Mouse (Mus musculus) liver, embryonic 16.5 days (tissue): ENCODE data around the gene Zfp362. TPM values are rescaled to one million over a fixed set of nuclear protein-coding genes. Genes with fewer than 3 reads are reported as not detected.

ENCODE experiments used
- ATAC-seq: fragments of 200-750 bp; cut with Nextera tagmentation; 2 replicates; pipeline ENCODE4 v1.8.0; 2017; ENCODE audit warnings: low read depth, mild to moderate bottlenecking, moderate number of reproducible peaks, moderate library complexity
- H3K27ac ChIP-seq: fragments of 300-500 bp; sonication (generic); 2 replicates; pipeline ENCODE4 v1.5.1; 2014; ENCODE audit warnings: mild to moderate bottlenecking, low read length
- H3K27me3 ChIP-seq: fragments of 300-500 bp; sonication (generic); 2 replicates; pipeline ENCODE4 v1.6.1; 2014; ENCODE audit warnings: low read depth, low read length, mixed read lengths; ENCODE audit not compliant: control insufficient read depth, insufficient read depth
- H3K36me3 ChIP-seq: fragments of 300-500 bp; sonication (generic); 2 replicates; pipeline ENCODE4 v1.6.1; 2014; ENCODE audit warnings: mild to moderate bottlenecking; ENCODE audit not compliant: control insufficient read depth, insufficient read depth
- H3K4me1 ChIP-seq: fragments of 300-500 bp; sonication (generic); 2 replicates; pipeline ENCODE4 v1.6.1; 2014; ENCODE audit warnings: low read depth, low read length, mixed read lengths; ENCODE audit not compliant: control insufficient read depth
- H3K4me2 ChIP-seq: fragments of 300-500 bp; sonication (generic); 2 replicates; pipeline ENCODE4 v1.6.1; 2014; ENCODE audit warnings: low read depth, low read length, mixed read lengths
- H3K4me3 ChIP-seq: fragments of 300-500 bp; sonication (generic); 2 replicates; pipeline ENCODE4 v1.5.1; 2014; ENCODE audit warnings: low read depth, mild to moderate bottlenecking, low read length
- H3K9ac ChIP-seq: fragments of 300-500 bp; sonication (generic); 2 replicates; pipeline ENCODE4 v1.6.1; 2014; ENCODE audit warnings: low read depth, low read length
- H3K9me3 ChIP-seq: fragments of 300-500 bp; sonication (generic); replicated peaks from 2 replicates; pipeline ENCODE4 v1.6.1; 2016; ENCODE audit warnings: low read length; ENCODE audit not compliant: control insufficient read depth
- WGBS: fragments of 180-500 bp; shearing (Covaris S2); extraction: QIAGEN DNeasy Blood & Tissue Kit; methylation state at CpG from one replicate; pipeline ENCODE4 v1.1.7; 2014; ENCODE audit not compliant: insufficient replicate concordance; 5-methylcytosine and 5-hydroxymethylcytosine counted together
- polyA plus RNA-seq: library from polyadenylated mRNA; unstranded; fragments of >200 nt; fragmentation: Nextera tagmentation; extraction: Ambion mirVana; gene quantifications from 2 replicates; pipeline ENCODE4 v1.2.1, GENCODE M21; 2015

Zfp362 gene
- polyA plus RNA-seq, 1 experiment from 2014 or later: 5.2 TPM

DNA sequence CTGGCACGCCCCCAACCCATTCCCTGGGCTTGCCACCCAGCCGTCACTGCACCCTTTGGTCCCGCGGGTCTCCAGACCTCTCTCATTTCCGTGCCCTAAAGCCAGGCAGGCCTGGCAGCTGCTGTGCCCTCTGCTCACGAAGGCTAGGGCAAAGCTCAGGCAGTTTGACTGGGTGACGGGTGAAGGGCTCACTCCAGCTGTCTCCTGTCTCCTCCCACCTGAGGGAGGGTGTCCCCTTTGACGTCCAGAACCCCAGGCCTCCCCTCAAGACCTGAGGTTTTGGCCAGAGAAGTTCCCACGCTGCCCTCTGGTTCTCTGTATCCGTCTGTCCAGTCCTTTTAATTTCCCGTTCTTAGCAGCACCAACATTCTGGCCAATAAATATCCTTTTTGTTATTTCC is 32.0 kb downstream of the Zfp362 start:
- H3K9ac ChIP-seq: no peak overlapping the region
- no peaks in the 10 kb centered on the region for H3K9me3 ChIP-seq
- H3K27me3 ChIP-seq: no peaks in the 10 kb centered on the region
- 81% methylated on average over 11 of the region's 11 CpGs for WGBS
- H3K4me1 ChIP-seq: no peaks in the 10 kb centered on the region
- no peak overlapping the region for H3K4me2 ChIP-seq
- no peak overlapping the region for H3K27ac ChIP-seq
- H3K36me3 ChIP-seq: peaks cover 17% of the 10 kb centered on the region
- ATAC-seq: no peak
- no peak overlapping the region for H3K4me3 ChIP-seq

GRCm38 (mm10) chr4:128770698-128771097 is 35.1 kb downstream of the Zfp362 start:
- H3K27ac ChIP-seq: no peak overlapping the region
- 74% methylated on average over 5 of the region's 5 CpGs for WGBS

DNA sequence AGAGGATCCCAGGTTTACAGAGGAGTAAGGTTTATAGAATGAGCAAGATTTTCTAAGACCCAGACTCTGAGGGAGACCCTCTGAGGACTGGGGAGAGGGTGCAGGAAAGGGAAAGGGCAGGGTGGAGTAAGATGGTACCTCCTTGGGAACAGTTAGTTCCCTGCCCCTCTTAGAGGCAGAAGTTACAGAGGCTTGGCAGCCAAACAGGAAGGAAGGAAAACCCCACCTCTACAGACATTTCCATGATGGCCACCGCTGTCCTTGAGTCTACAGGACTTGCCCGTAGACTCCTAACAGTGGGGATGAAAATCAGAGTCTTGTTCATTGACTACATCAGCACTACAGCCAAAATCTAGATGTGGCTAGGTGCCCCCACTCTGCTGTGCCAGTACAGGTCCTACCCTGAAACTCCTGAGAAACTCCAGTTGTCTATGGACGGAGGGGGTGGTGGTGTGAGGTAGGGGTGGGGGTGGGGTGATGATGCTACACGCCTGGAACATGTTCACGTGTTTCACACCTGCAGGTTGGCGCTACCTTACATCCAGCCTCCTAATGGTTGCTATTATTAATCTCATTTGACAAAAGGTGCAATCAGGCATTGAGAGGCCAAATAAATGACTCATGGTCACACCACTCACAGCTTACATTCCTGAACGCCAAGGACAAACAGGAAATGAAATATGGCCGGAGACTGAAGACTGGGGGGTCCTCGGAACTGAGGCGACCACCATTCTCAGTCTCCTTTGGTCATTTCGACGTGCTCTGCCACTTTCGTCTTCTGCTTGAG is 36.1 kb downstream of the Zfp362 start:
- ATAC-seq: no peak
- Histone ChIP-seq H3K4me2 (no peak overlapping the region), H3K4me3 (no peak overlapping the region), H3K9me3 (no peaks in the 10 kb centered on the region), H3K36me3 (peaks cover 10% of the 10 kb centered on the region), H3K9ac (no peak overlapping the region), H3K27ac (no peak overlapping the region), H3K4me1 (no peaks in the 10 kb centered on the region), H3K27me3 (no peaks in the 10 kb centered on the region)
- 58% methylated on average over 13 of the region's 13 CpGs for WGBS

More at GRCm38 (mm10) chr4:128770698-128771097, 35.1 kb downstream of the Zfp362 start:
- Histone ChIP-seq H3K4me3 (no peak overlapping the region), H3K27me3 (no peaks in the 10 kb centered on the region), H3K4me1 (no peaks in the 10 kb centered on the region), H3K36me3 (peaks cover 12% of the 10 kb centered on the region), H3K9ac (no peak overlapping the region), H3K9me3 (no peaks in the 10 kb centered on the region), H3K4me2 (no peak overlapping the region)
- ATAC-seq: no peak

GRCm38 (mm10) chr4:128768120-128768519 is 37.7 kb downstream of the Zfp362 start:
- H3K4me3 ChIP-seq: no peak overlapping the region
- H3K27me3 ChIP-seq: no peaks in the 10 kb centered on the region
- no peaks in the 10 kb centered on the region for H3K4me1 ChIP-seq
- no peak overlapping the region for H3K9ac ChIP-seq
- H3K4me2 ChIP-seq: no peak overlapping the region
- H3K9me3 ChIP-seq: no peaks in the 10 kb centered on the region
- ATAC-seq: no peak
- no peak overlapping the region for H3K27ac ChIP-seq
- no peaks in the 10 kb centered on the region for H3K36me3 ChIP-seq
- WGBS: 68% methylated on average over 13 of the region's 13 CpGs

- WGBS: 79% methylated on average over 20 of the region's 20 CpGs
- H3K27ac ChIP-seq: no peak overlapping the region
- H3K4me3 ChIP-seq: no peak overlapping the region
- ATAC-seq: no peak
- H3K9ac ChIP-seq: no peak overlapping the region
- no peaks in the 10 kb centered on the region for H3K9me3 ChIP-seq
- no peaks in the 10 kb centered on the region for H3K36me3 ChIP-seq
- H3K4me1 ChIP-seq: no peaks in the 10 kb centered on the region
- H3K4me2 ChIP-seq: no peak overlapping the region
- H3K27me3 ChIP-seq: no peaks in the 10 kb centered on the region
These were observed 38.9 kb downstream of the Zfp362 start for GRCm38 (mm10) chr4:128766929-128767328.

DNA sequence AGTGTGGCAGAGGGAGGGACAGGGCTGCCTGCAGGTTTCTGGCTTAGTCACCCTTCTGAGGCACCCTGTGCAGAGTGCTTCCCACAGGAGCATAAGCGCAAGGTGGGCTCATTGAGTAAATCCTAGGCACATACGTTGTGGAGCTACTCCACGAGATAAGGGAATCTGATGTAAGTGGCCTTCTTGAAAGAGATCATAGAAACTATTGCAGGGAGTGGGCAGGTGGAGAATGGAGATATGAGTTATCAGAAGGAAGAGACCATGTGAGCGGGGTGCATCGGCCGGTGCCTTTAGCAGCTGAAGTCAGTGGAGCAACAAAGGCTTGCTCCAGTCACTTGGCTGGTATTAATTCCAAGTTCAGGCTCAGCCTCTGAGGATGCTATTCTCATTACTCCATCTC is 45.8 kb downstream of the Zfp362 start:
- Histone ChIP-seq H3K27me3 (no peaks in the 10 kb centered on the region), H3K4me2 (no peak overlapping the region), H3K27ac (no peak overlapping the region), H3K36me3 (no peaks in the 10 kb centered on the region), H3K4me3 (no peak overlapping the region), H3K9me3 (no peaks in the 10 kb centered on the region), H3K9ac (no peak overlapping the region), H3K4me1 (peaks cover 12% of the 10 kb centered on the region)
- WGBS: 21% methylated on average over 6 of the region's 6 CpGs
- peak; percentile 80 for ATAC-seq

DNA sequence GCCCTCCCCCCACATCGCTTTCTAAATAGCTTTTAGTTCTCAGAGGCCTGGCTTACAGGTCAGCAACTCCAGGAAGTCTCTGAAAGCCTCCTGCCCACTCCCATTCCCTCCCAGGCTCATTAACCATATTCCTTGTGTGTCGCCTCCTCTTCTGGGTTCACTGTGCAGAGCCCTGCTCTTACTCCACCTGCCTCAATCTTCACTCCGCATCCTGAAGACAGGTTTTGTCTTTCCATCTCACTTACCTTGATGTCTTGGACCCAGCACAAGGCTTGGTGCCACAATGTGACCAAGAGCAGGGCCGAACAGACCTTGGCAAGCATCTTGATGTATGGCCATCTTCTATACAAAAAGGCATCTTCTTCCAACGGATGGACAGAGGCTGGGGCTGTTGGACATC is 46.6 kb downstream of the Zfp362 start:
- 76% methylated on average over 5 of the region's 5 CpGs for WGBS
- ATAC-seq: no peak
- H3K4me3 ChIP-seq: no peak overlapping the region
- H3K4me2 ChIP-seq: no peak overlapping the region
- no peak overlapping the region for H3K27ac ChIP-seq
- H3K9ac ChIP-seq: no peak overlapping the region
- H3K36me3 ChIP-seq: no peaks in the 10 kb centered on the region
- H3K27me3 ChIP-seq: no peaks in the 10 kb centered on the region
- no peaks in the 10 kb centered on the region for H3K9me3 ChIP-seq
- H3K4me1 ChIP-seq: peaks cover 12% of the 10 kb centered on the region

DNA sequence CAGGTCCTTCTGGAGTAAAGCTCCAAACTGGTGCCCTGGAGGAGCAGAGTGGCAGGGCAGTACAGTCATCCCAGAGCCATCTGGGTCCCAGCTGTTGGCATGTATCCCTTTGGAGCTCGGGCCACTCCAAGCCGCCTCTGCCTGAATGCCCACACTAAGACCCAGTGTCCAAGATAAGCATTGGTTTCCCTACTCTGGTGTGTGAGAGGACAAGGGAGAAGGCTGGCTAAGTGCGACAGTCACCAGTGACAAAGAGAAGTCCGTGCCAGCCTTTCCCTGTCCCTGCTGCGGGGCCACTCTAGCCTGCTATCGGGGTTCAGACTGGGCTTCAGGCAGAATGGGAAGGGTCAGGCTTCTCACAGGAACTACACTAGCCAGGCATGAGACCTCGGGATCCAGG is 49.9 kb downstream of the Zfp362 start:
- ATAC-seq: no peak
- whole genome bisulfite sequencing: 66% methylated on average over 7 of the region's 7 CpGs

GRCm38 (mm10) chr4:128755064-128755463 is 50.8 kb downstream of the Zfp362 start, which contains the start of gene A3galt2:
A3galt2 (plus strand) TSS chr4:128755364.
- Histone ChIP-seq H3K27me3 (no peaks in the 10 kb centered on the region), H3K27ac (no peak within 1 kb of the TSS), H3K4me1 (peaks cover 5% of the 10 kb centered on the region), H3K9ac (no peak within 1 kb of the TSS), H3K4me3 (no peak within 1 kb of the TSS), H3K9me3 (no peaks in the 10 kb centered on the region), H3K36me3 (peaks cover 14% of the 10 kb centered on the region), H3K4me2 (no peak within 1 kb of the TSS)
- ATAC-seq: no peak
- 60% methylated on average over 3 of the region's 3 CpGs for WGBS

More for the DNA sequence above, 49.9 kb downstream of the Zfp362 start:
- H3K4me3 ChIP-seq: no peak overlapping the region
- no peaks in the 10 kb centered on the region for H3K27me3 ChIP-seq
- no peak overlapping the region for H3K9ac ChIP-seq
- no peak overlapping the region for H3K4me2 ChIP-seq
- no peaks in the 10 kb centered on the region for H3K9me3 ChIP-seq
- H3K4me1 ChIP-seq: peaks cover 12% of the 10 kb centered on the region
- H3K36me3 ChIP-seq: peaks cover 14% of the 10 kb centered on the region
- H3K27ac ChIP-seq: no peak overlapping the region
